Mouse (Mus musculus) heart, embryonic 11.5 days (tissue): Measurements from ENCODE around the gene Pcsk1n. TPM values are rescaled to one million over a fixed set of nuclear protein-coding genes. Genes with fewer than 3 reads are reported as not detected.
A peak's percentile ranks its signal among the peaks of the same experiment; 100 is the strongest.

ENCODE experiments used
- ATAC-seq: fragments of 200-750 bp; cut with Nextera tagmentation; replicated peaks from 2 replicates; pipeline ENCODE4 v1.8.0; 2017; ENCODE audit warnings: moderate library complexity; ENCODE audit not compliant: insufficient number of reproducible peaks, low FRiP score, low TSS enrichment
- H3K27ac ChIP-seq: fragments of 300-500 bp; sonication (generic); 2 replicates; pipeline ENCODE4 v1.5.1; 2014; ENCODE audit warnings: mild to moderate bottlenecking, low read depth, low read length
- H3K27me3 ChIP-seq: fragments of 300-500 bp; sonication (generic); 2 replicates; pipeline ENCODE4 v1.6.1; 2014; ENCODE audit warnings: mild to moderate bottlenecking, low read length, mixed read lengths; ENCODE audit not compliant: control insufficient read depth, insufficient read depth
- H3K36me3 ChIP-seq: fragments of 300-500 bp; sonication (generic); 2 replicates; pipeline ENCODE4 v1.6.1; 2014; ENCODE audit warnings: mild to moderate bottlenecking, low read length, moderate library complexity, mixed read lengths; ENCODE audit not compliant: control insufficient read depth, insufficient read depth
- H3K4me1 ChIP-seq: fragments of 300-500 bp; sonication (generic); 2 replicates; pipeline ENCODE4 v1.6.1; 2014; ENCODE audit warnings: low read length; ENCODE audit not compliant: control insufficient read depth, insufficient read depth
- H3K4me2 ChIP-seq: fragments of 300-500 bp; sonication (generic); 2 replicates; pipeline ENCODE4 v1.6.1; 2014; ENCODE audit warnings: mild to moderate bottlenecking, moderate library complexity
- H3K4me3 ChIP-seq: fragments of 300-500 bp; sonication (generic); 2 replicates; pipeline ENCODE4 v1.5.1; 2014; ENCODE audit warnings: low read depth, low read length
- H3K9ac ChIP-seq: fragments of 300-500 bp; sonication (generic); 2 replicates; pipeline ENCODE4 v1.6.1; 2014; ENCODE audit warnings: mild to moderate bottlenecking, low read depth, low read length, moderate library complexity
- H3K9me3 ChIP-seq: fragments of 300-500 bp; sonication (generic); replicated peaks from 2 replicates; pipeline ENCODE4 v1.6.1; 2016; ENCODE audit warnings: low read length; ENCODE audit not compliant: control insufficient read depth
- WGBS: fragments of 180-500 bp; shearing (Covaris S2); extraction: QIAGEN DNeasy Blood & Tissue Kit; methylation state at CpG from one replicate; pipeline ENCODE4 v1.1.7; 2014; ENCODE audit not compliant: insufficient replicate concordance; 5-methylcytosine and 5-hydroxymethylcytosine counted together
- polyA plus RNA-seq: library from polyadenylated mRNA; unstranded; fragments of >200 nt; fragmentation: Nextera tagmentation; extraction: Ambion mirVana; gene quantifications from 2 replicates; pipeline ENCODE4 v1.2.1, GENCODE M21; 2014

The Pcsk1n gene
- 0.10 and 0.23 TPM in 2 replicates for polyA plus RNA-seq

DNA sequence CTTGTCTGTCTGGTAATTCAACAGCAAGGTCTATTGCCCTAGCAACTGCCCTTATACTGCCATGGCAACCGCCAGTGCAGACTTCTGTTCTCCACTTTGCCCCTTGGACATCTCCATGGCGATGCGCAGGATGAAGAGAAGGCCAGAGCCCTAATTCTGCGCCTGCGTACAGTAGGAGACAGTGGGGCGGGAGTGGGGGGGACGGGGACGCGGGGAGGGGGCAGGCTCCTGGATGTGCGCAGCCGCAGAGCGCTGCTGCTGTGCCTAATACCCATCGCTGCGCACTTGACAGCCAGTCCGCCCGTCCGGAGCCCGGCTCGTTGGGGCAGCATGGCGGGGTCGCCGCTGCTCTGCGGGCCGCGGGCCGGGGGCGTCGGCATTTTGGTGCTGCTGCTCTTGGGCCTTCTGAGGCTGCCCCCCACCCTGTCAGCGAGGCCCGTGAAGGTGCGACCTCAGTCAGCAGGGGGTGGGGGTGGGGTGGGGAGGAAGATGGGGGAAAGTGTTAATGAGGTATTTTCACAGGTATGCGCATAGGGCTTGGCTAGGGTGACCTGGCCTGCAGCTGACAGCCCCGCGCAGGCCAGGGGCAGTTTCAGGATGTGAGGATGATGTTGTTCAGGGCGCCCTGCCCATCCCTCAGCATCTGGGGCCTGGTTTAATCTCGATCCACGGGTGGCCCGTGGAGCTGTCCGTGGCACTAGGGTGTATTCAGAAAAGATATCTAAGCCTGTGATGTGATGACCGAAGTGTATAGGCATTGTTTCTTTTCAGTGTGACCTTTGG, at the start of gene Pcsk1n:
Gene Pcsk1n (plus strand): TSS at position 222 of the 783 bp plus-strand sequence.
- peak within 1 kb of the TSS; percentile 50 for H3K4me2 ChIP-seq
- no peak within 1 kb of the TSS for H3K27ac ChIP-seq
- no peaks in the 10 kb centered on the region for H3K4me1 ChIP-seq
- H3K4me3 ChIP-seq, result peak within 1 kb of the TSS; percentile 26
- WGBS, result 13% methylated on average over 36 of the region's 40 CpGs
- no peak within 1 kb of the TSS for H3K9ac ChIP-seq
- ATAC-seq, result no peak
- H3K27me3 ChIP-seq, result peaks cover 60% of the 10 kb centered on the region
- H3K9me3 ChIP-seq, result no peaks in the 10 kb centered on the region
- no peaks in the 10 kb centered on the region for H3K36me3 ChIP-seq

- H3K27ac ChIP-seq, result no peak overlapping the region
- no peak overlapping the region for H3K9ac ChIP-seq
- no peak for ATAC-seq
- no peaks in the 10 kb centered on the region for H3K27me3 ChIP-seq
- 52% methylated on average over 3 of the region's 3 CpGs for WGBS
- H3K4me1 ChIP-seq, result 0 out of 2 replicates have a peak, but pooled peaks cover 2% of the 10 kb centered on the region
- no peak overlapping the region for H3K4me2 ChIP-seq
- H3K4me3 ChIP-seq, result no peak overlapping the region
- no peaks in the 10 kb centered on the region for H3K9me3 ChIP-seq
- no peaks in the 10 kb centered on the region for H3K36me3 ChIP-seq
Measured at GRCm38 (mm10) chrX:7869826-7870225, 49.8 kb upstream of the Pcsk1n start.

- peak within 1 kb of the TSS; percentile 49 for H3K4me3 ChIP-seq
- peak within 1 kb of the TSS; percentile 63 for H3K9ac ChIP-seq
- peak; percentile 86 for ATAC-seq
- peak within 1 kb of the TSS; percentile 90 for H3K4me2 ChIP-seq
- H3K4me1 ChIP-seq, result no peaks in the 10 kb centered on the region
- no peaks in the 10 kb centered on the region for H3K27me3 ChIP-seq
- H3K9me3 ChIP-seq, result no peaks in the 10 kb centered on the region
- H3K27ac ChIP-seq, result no peak within 1 kb of the TSS
- H3K36me3 ChIP-seq, result no peaks in the 10 kb centered on the region; the same call in 1 of the 2 replicates
- WGBS, result 9% methylated on average over 34 of the region's 38 CpGs
Measured at GRCm38 (mm10) chrX:7878007-7878419, 41.6 kb upstream of the Pcsk1n start, which contains the start of gene Pim2. Pim2 (plus strand) TSS chrX:7878262.

GRCm38 (mm10) chrX:7878495-7878894, 41.1 kb upstream of the Pcsk1n start:
- Histone ChIP-seq H3K9ac (peak overlapping the region; percentile 63), H3K27ac (no peak overlapping the region), H3K4me1 (no peaks in the 10 kb centered on the region), H3K36me3 (no peaks in the 10 kb centered on the region; the same call in 1 of the 2 replicates), H3K4me3 (peak overlapping the region; percentile 49), H3K9me3 (no peaks in the 10 kb centered on the region), H3K27me3 (no peaks in the 10 kb centered on the region), H3K4me2 (peak overlapping the region; percentile 90)
- ATAC-seq, result no peak
- WGBS, result 14% methylated on average over 21 of the region's 21 CpGs

- WGBS, result 15% methylated on average over 11 of the region's 11 CpGs
- H3K4me1 ChIP-seq, result no peaks in the 10 kb centered on the region; the same call in 1 of the 2 replicates
- H3K27ac ChIP-seq, result no peak overlapping the region
- no peaks in the 10 kb centered on the region for H3K27me3 ChIP-seq
- H3K4me2 ChIP-seq, result peak overlapping the region; percentile 90
- no peaks in the 10 kb centered on the region; the same call in 1 of the 2 replicates for H3K36me3 ChIP-seq
- no peak overlapping the region for H3K4me3 ChIP-seq
- no peaks in the 10 kb centered on the region for H3K9me3 ChIP-seq
- no peak for ATAC-seq
- no peak overlapping the region for H3K9ac ChIP-seq
Measured at GRCm38 (mm10) chrX:7879819-7880218, 39.8 kb upstream of the Pcsk1n start.

- Histone ChIP-seq H3K36me3 (no peaks in the 10 kb centered on the region), H3K4me1 (no peaks in the 10 kb centered on the region; the same call in 1 of the 2 replicates), H3K9me3 (no peaks in the 10 kb centered on the region), H3K27me3 (no peaks in the 10 kb centered on the region), H3K4me3 (peak within 1 kb of the TSS; percentile 54), H3K4me2 (peak within 1 kb of the TSS; percentile 67), H3K27ac (peak within 1 kb of the TSS; percentile 67), H3K9ac (peak within 1 kb of the TSS; percentile 48)
- 10% methylated on average over 49 of the region's 49 CpGs for WGBS
- peak; percentile 85 for ATAC-seq
Measured at GRCm38 (mm10) chrX:7883841-7884567, 35.6 kb upstream of the Pcsk1n start, which contains the start of gene Slc35a2. Slc35a2 (plus strand) TSS chrX:7884028.

GRCm38 (mm10) chrX:7898211-7898610, 21.4 kb upstream of the Pcsk1n start:
- Histone ChIP-seq H3K4me1 (no peaks in the 10 kb centered on the region), H3K9me3 (no peaks in the 10 kb centered on the region), H3K4me3 (peak overlapping the region; percentile 59), H3K27me3 (no peaks in the 10 kb centered on the region), H3K36me3 (no peaks in the 10 kb centered on the region), H3K27ac (no peak overlapping the region), H3K9ac (peak overlapping the region; percentile 65; the same call in 1 of the 2 replicates), H3K4me2 (peak overlapping the region; percentile 62)
- 36% methylated on average over 13 of the region's 13 CpGs for WGBS
- no peak for ATAC-seq
